Mouse (Mus musculus): ENCODE measurements around the gene Arhgef12.

The Arhgef12 gene

DNA sequence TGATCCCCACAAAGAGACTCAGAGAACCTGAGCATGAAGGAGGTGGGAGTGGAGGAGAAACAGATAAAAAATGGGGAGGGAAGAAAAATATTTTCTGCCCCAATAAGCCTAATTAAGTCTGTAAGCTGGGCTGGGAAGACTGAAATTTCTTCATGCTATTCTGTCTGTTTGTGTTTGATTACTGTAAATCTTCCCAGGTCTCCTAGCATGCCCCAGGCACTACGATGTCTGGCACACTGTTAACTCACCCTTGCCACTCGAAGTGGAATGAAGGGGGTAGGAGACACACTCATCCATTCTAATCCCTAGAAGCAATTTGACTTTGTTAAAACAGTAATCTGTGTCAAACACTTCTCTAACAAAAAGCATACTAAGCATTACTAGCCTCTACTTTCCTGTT, 35.3 kb downstream of the Arhgef12 start:
- no peak for DNase-seq

GRCm38 (mm10) chr9:43071176-43071575, 35.9 kb downstream of the Arhgef12 start:
- DNase-seq: no peak

DNA sequence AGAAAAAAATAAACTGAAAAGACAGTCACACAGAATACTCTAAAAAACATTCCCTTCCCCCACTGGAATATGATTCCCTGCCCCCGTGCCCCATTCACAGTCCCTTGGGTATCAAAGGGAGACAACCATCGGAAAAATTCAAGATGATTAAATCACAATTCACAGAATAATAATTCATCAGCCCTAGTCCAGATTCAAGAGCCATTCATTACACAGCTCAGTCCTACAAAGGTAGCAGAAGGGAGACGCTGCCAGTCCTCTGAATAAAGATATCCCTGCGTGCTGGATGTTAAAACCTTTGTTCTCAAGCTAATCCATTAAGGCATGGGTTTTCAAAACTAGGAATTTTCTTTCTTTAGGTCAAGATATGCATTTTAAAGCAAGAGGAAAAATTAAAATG, 36.5 kb downstream of the Arhgef12 start:
- no peak for DNase-seq

GRCm38 (mm10) chr9:43070153-43070552, 36.9 kb downstream of the Arhgef12 start:
- no peak for DNase-seq

DNA sequence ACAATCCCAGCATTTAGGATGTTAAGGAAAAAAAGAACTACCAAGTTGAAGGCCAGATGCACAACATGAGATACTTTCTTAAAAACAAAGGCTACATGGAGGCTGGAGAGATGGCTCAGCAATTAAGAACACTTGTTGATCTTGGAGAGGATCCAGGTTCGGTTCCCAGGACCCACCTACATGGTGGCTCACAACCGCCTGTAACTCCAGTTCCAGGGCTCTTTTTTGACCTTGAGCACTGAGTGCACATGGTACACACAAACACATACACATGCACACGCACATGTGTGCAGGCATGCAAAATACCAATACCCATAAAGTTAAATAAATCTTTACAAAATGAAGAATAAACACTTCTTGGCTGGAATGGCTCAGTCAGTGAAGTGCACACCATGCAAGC, 39.1 kb downstream of the Arhgef12 start:
- no peak for DNase-seq

GRCm38 (mm10) chr9:43065231-43065630, 41.8 kb downstream of the Arhgef12 start:
- no peak for DNase-seq

DNA sequence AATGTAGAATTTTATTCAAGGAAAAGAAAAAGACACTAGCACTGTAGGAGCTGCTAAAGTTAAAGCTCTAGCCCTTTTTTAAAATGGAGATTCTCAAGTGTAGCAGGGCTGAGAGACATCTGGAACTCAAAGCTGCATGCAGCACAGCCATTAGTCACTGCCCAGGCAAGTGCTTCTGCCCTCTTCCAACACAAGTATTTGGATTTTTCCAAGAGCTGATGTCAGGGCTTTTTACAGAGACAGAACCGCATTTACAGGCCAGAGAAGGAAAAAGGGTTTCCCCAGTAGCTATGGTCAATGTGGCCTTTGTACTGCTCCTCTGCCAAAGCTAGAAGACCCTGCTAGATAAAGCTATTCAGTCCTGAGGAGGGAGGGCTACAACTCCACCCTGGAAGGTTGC, 45.5 kb downstream of the Arhgef12 start:
- DNase-seq: no peak

- no peak for DNase-seq
Observed at GRCm38 (mm10) chr9:43050391-43050790, 56.6 kb downstream of the Arhgef12 start.

GRCm38 (mm10) chr9:43044481-43044880, 62.6 kb downstream of the Arhgef12 start:
- DNase-seq: no peak

DNA sequence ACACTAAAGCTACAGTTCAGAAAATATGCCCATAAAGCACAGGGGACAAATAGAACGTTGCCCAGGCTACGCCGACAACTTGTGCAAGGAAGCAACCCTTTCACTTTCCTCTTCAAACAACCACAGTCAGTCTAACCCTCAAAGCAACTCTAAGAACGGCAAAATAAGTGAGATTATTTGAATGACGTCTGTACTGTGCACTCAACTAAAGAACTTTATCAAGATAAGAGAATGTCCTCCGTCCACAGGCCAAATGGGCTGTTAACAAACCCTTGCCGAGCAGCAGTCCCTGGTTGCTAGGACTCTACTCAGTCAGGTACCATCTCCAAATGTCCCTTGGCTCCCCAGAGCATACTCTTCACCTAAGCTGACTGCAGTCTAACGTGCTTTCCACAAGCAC, 68.6 kb downstream of the Arhgef12 start:
- no peak for DNase-seq

DNA sequence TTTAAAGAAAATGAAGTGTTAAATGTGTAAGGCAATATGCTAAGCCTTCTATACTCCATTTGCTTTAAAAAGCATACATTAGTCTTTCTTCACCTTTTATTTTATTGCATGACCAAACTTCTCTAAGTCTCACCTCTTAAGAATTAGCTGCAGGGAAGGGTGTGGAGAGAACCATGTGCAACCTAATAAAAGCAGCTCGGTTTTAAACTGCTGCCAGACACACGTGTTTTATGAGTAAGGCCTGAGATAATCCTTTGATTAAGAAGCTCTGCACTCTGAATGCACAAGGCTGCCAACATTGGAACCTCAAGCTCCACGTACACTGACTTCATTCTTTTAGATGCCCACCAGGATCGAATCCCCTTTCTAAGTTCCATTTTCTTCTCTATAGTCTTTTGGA, 71.8 kb downstream of the Arhgef12 start:
- no peak for DNase-seq

DNA sequence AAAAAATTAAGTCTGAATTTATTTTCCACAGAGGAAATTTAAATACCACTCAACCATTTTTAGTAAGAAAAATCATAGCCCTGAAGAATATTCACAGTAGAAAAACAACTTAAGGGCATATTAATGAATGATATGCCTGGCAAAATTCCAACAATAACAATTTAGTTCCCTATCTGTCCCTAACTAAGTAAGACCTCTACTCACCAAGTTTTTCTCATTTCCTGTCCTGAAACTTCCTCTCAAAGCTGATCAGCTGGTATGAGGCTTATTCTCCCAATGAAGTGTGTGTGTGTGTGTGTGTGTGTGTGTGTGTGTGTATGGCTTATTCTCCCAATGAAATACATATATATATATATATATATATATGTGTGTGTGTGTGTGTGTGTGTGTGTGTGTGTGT, 72.8 kb downstream of the Arhgef12 start:
- no peak for DNase-seq

GRCm38 (mm10) chr9:43027757-43028156, 79.3 kb downstream of the Arhgef12 start:
- DNase-seq: no peak

- DNase-seq: no peak
Observed at GRCm38 (mm10) chr9:43021515-43022251, 85.4 kb downstream of the Arhgef12 start.

GRCm38 (mm10) chr9:43019656-43020055, 87.4 kb downstream of the Arhgef12 start:
- no peak for DNase-seq

DNA sequence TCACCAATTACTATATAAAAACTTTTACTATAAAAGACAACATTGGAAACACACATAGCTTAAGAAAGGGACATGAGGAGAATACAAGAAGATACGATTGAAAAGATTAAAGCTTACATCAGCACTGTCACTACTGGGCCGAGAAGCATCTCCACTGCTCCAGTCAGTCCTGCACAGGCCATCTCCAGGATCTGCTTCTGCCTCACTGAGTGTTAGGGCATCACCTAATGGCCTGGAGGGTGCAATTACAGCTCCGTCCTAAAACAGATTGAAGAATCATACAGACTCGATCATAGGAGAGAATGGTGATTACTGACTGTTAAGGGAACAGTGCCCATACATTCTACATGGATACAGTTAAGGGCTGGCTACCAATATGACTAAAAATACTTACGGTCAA, 91.3 kb downstream of the Arhgef12 start:
- no peak for DNase-seq

GRCm38 (mm10) chr9:43015366-43015765, 91.7 kb downstream of the Arhgef12 start:
- DNase-seq: no peak

DNA sequence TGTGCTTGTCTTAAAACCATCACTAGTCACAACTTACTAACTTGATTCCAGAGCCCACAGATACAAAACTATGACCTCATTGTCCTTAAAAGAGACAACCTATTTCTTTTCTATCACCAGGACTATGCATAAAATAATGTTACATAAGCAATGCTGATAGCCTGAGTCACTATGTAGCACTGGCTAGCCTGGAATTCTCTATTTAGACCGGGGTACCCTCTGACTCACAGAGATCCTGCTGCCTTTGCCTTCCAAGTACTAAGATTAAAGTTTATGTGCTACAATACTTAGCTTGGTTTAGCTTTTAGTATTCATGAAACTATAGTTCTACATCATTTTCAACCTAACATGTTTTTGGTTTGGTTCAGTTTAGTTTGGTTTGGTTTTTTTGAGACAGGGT, 92.2 kb downstream of the Arhgef12 start:
- no peak for DNase-seq

- peak in 1 of 2 experiments; percentile 40 for DNase-seq
Observed at GRCm38 (mm10) chr9:43012541-43012940, 94.5 kb downstream of the Arhgef12 start.

DNA sequence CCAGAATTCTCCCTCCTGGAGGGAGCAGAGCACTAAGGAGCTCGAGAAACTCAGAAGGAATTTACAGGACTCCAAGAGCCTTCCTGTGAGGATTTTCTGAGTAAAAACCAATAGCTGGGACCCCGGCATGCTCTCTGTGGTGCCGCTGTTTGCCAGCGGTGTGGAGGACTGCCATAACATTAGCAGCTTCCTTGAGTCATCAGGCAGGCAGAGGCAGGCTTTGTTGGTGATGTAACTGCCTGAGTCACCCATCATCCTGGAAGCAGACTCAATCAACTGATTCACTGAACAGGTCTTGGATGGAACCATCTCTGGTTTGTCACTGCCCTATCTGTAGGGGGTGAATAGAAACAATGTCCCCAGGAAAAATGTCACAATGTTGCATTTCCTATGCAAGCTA, 96.0 kb downstream of the Arhgef12 start:
- DNase-seq: no peak

DNA sequence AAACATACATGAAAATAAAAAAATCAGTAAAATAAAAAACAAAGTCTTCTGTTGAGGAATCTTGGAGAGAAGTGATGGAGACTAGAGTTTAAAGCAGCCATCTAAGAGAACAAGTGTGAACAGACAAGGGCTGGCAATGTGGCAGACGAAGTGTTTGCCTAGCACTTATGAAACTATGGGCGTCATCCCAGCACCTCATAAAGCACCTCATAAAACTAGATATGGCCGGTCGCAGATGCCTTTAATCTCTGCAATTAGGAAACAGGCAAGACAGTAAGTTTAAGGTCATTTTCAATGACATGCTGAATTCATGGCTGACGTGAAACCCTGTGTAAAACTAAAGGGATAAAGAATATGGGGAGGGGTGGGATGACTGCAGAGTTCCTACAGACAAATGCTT, 103.2 kb downstream of the Arhgef12 start:
- no peak for DNase-seq

GRCm38 (mm10) chr9:43003017-43003416, 104.0 kb downstream of the Arhgef12 start:
- DNase-seq: no peak

DNA sequence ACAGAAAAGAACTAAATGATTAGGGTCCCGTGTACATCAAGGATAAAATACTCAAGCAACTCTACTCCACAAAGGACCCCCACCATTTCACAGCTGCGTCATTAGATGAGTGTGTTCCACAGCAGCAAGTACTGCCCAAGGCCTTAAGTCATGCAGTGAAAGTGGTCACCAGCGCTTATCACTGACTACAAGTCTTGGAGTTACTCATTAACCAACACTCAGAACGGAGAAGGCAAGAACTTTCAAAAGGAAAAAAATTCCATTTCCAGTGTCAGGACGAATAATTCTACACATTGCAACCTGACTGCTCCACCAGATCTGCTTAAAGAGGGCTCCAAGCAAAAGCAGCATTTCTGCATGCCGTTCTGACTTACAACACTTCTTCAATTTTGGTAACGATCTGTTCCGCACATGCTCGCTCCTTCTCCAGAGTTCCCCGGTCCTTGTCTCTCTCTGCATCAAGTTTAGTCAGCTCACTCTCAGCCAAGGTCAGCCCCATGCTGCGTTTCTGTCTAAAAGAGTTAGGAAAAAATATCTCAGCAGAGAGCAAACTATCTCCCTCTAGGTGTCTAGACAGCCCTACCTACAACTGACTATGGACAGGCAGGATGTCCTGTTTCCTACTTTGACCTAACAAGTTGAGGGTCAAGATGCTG, 106.3 kb downstream of the Arhgef12 start:
- DNase-seq: no peak

DNA sequence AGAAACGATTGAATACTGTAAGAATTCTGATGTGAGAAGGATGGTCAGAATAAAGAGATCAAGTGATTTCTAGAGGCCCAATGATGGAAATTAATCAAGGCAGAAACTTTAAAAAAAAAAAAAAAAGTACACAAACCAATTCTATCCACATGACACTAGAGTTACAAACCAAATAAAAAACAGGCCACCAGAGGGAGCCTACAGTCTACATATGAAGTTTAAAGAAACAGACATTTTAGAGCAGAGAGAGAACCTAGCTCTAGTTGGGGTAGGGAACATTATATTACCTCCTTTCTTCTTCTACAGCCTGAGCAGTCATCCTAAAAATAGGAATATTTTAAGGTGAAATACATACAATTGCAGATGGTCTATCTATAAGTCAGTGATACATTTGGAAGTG, 107.0 kb downstream of the Arhgef12 start:
- peak in 1 of 2 experiments; percentile 57 for DNase-seq

DNA sequence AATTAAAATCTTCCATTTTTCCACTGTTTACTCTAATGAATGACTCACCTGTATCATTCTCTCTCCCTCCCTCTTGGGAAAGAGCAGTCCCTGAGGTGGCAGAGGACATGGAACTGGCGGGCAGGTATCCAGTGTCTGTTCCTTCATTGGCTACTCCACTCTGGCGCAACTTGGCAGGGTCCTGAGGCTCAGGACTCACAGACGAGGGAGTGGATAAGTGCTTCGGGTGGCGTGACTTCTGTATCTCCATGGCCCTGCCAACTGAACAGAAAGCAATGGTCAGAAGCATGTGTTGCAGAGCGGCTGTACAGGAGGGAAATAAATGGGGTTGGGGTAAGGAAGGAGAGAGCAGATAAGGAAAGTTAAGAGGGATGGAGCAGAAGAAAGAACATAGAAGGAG, 109.5 kb downstream of the Arhgef12 start:
- no peak for DNase-seq

Data from cerebellum, postnatal 25 days (tissue).